Mouse (Mus musculus): ENCODE measurements around the gene Ccm2. TPM values are rescaled to one million over a fixed set of nuclear protein-coding genes. Genes with fewer than 3 reads are reported as not detected.

Gene Ccm2
- polyA plus RNA-seq, 1 experiment from 2014 or later: 90.8 TPM

DNA sequence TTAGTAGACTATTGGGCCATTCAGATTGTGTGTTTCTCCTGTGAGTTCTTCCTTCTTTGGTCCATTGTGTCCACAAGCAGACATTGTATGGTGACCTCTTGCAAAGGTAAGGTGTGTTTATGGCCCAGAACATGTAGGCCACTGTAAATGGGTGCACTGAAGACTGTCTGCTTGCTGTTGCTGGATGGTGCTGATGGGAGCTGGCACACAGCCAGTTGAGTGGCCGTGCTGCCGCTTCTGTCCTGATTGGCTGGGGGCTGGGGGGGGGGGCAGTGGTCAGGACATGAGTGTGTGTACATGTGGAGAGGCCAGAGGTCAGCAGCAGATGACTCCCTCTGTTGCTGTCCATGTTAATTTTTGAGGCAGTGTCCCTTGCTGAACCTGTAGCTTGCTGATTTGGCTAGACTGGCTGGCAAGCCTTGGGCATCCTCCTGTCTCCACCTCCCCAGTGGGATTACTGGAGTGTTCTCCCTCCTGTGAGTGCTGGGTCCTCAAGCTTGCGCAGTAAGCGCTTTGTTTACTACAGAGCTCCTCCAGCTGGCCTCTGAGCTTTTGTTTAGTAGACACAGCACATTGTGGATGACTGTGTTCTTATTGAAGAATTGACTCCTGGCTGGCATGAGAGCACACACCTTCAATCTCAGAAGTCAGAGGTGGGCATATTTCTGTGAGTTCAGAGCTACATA is 33.5 kb downstream of the Ccm2 start:
- no peak for ATAC-seq (replicated peaks; ENCODE audit: low FRiP score)
- DNase-seq (ENCODE audit: low spot score): no peak
- no peak overlapping the region for H3K9ac ChIP-seq (ENCODE audit: low read length)
- no peak overlapping the region for H3K4me3 ChIP-seq (ENCODE audit: low read depth, low read length)
- no peak overlapping the region for H3K4me2 ChIP-seq (ENCODE audit: low read depth, low read length, severe bottlenecking)
- WGBS: 85% methylated on average over 4 of the region's 4 CpGs
- peaks cover 2% of the 10 kb centered on the region; the same call in 1 of the 2 replicates for H3K36me3 ChIP-seq (ENCODE audit: control insufficient read depth, insufficient read depth, low read length)
- no peaks in the 10 kb centered on the region for H3K4me1 ChIP-seq (replicated peaks; ENCODE audit: control insufficient read depth, insufficient read depth, low read length)
- H3K9me3 ChIP-seq (ENCODE audit: control insufficient read depth, low read length): no peaks in the 10 kb centered on the region
- no peaks in the 10 kb centered on the region for H3K27me3 ChIP-seq (ENCODE audit: control insufficient read depth, insufficient read depth, low read length)
- H3K27ac ChIP-seq (ENCODE audit: low read depth, low read length): no peak overlapping the region; the same call in 1 of the 2 replicates

DNA sequence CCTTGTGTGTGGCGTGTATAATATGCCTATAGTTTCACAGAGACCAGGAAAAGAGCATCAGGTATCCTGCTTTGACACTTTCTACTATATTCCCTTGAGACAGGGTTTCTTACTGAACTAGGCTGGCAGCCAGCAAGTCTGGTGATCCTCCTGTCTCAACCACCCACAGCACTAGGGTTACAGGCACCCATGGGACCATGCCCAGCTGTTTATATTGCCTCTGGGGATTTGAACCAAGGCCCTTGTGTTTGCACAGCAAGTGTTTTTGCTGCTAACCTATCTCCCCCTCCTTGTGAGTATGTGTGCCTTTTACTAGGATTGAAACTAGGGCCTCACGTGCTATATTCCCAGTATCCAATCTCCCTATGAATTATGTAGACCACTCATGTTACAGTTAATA is 34.9 kb downstream of the Ccm2 start:
- Histone ChIP-seq H3K4me2 (ENCODE audit: low read depth, low read length, severe bottlenecking) (no peak overlapping the region), H3K27ac (ENCODE audit: low read depth, low read length) (no peak overlapping the region), H3K9ac (ENCODE audit: low read length) (no peak overlapping the region), H3K4me3 (ENCODE audit: low read depth, low read length) (no peak overlapping the region), H3K4me1 (replicated peaks; ENCODE audit: control insufficient read depth, insufficient read depth, low read length) (no peaks in the 10 kb centered on the region), H3K9me3 (ENCODE audit: control insufficient read depth, low read length) (no peaks in the 10 kb centered on the region), H3K36me3 (ENCODE audit: control insufficient read depth, insufficient read depth, low read length) (peaks cover 2% of the 10 kb centered on the region; the same call in 1 of the 2 replicates), H3K27me3 (ENCODE audit: control insufficient read depth, insufficient read depth, low read length) (no peaks in the 10 kb centered on the region)
- DNase-seq (ENCODE audit: low spot score): no peak
- 94% methylated on average over 2 of the region's 2 CpGs for whole genome bisulfite sequencing
- no peak for ATAC-seq (replicated peaks; ENCODE audit: low FRiP score)

DNA sequence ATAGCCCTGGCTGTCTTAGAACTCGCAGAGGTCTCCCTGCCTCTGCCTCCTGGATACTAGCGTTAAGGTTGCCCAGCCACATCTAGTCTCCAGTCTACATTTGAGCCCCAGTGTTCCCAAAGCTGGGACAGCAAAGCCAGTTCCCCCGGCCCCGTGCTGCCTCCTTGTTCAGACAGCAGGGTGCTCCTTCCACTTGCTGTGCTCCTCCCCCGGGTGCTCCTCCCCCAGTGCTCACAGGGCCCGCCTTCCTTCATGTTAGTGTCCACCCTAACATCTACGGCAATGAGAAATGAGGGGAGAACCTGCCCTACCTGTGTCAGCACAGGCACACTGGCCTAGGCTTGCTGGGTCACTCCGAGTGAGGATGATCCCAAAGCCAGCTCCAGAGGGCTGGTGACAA is 39.1 kb downstream of the Ccm2 start:
- Histone ChIP-seq H3K9ac (ENCODE audit: low read length) (no peak overlapping the region), H3K4me1 (replicated peaks; ENCODE audit: control insufficient read depth, insufficient read depth, low read length) (no peaks in the 10 kb centered on the region), H3K27me3 (ENCODE audit: control insufficient read depth, insufficient read depth, low read length) (no peaks in the 10 kb centered on the region), H3K27ac (ENCODE audit: low read depth, low read length) (no peak overlapping the region), H3K9me3 (ENCODE audit: control insufficient read depth, low read length) (no peaks in the 10 kb centered on the region), H3K4me3 (ENCODE audit: low read depth, low read length) (no peak overlapping the region), H3K4me2 (ENCODE audit: low read depth, low read length, severe bottlenecking) (no peak overlapping the region), H3K36me3 (ENCODE audit: control insufficient read depth, insufficient read depth, low read length) (peaks cover 2% of the 10 kb centered on the region; the same call in 1 of the 2 replicates)
- no peak for DNase-seq (ENCODE audit: low spot score)
- ATAC-seq (replicated peaks; ENCODE audit: low FRiP score): no peak
- 97% methylated on average over 8 of the region's 8 CpGs for WGBS

DNA sequence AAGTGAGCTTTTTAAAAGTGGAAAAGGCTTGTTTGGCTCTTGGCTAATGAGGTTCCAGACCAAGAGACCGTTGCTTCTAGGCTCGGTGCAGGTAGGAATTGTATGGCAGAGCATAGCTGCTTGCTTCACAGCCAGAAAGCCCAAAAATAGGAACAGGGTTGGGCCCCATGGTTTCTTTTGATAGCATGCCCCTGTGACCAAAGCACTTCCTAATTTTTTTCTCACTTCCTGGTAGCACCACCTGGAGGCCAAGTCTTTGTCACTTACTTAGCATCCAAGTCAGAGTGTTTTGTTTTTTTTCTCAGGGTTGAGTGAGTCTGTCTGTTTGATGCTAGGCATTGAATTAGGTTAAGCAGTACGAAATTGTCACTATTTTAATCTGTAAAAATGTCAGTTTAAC is 40.0 kb downstream of the Ccm2 start:
- 86% methylated on average over 3 of the region's 3 CpGs for WGBS

DNA sequence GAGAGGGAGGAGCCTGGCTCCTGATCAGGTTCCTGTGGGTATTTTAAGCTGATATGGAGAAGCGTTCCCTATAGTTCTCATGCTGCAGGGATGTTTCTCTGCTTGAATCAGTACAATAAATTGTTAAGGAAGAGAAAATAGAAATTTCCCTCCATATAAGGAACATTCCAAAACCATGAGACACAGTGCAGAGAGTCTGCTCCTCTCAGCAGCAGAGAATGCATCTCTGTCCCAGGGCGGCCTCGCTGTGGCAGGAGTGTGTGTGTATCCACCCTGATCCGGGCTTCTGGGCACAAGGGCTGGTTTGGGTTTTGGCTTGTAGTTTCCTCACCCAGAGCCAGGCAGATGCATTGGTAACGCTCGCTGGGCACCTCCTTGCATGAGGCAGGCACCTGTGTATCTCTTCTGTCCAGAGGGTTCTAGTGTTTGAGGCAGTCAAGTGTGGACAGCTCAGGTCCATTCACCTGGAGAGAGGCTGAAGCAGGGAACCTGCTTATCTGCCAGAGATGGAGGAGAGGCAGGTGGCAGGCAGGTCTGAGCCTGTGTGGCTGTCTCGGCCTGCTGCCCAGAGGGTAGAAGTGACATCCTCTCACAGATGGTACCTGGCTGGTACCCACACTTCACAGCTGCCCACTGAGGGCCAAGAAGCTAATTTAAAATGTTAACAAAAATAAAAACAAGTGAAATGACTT is 40.7 kb downstream of the Ccm2 start:
- Histone ChIP-seq H3K27me3 (ENCODE audit: control insufficient read depth, insufficient read depth, low read length) (no peaks in the 10 kb centered on the region), H3K36me3 (ENCODE audit: control insufficient read depth, insufficient read depth, low read length) (peaks cover 2% of the 10 kb centered on the region; the same call in 1 of the 2 replicates), H3K9ac (ENCODE audit: low read length) (no peak overlapping the region), H3K4me1 (replicated peaks; ENCODE audit: control insufficient read depth, insufficient read depth, low read length) (no peaks in the 10 kb centered on the region), H3K4me3 (ENCODE audit: low read depth, low read length) (no peak overlapping the region), H3K27ac (ENCODE audit: low read depth, low read length) (no peak overlapping the region), H3K9me3 (ENCODE audit: control insufficient read depth, low read length) (no peaks in the 10 kb centered on the region), H3K4me2 (ENCODE audit: low read depth, low read length, severe bottlenecking) (no peak overlapping the region)
- WGBS: 92% methylated on average over 7 of the region's 7 CpGs
- DNase-seq (ENCODE audit: low spot score) (no peak), ATAC-seq (replicated peaks; ENCODE audit: low FRiP score) (no peak)

More for the DNA sequence above, 40.0 kb downstream of the Ccm2 start:
- no peak overlapping the region for H3K4me3 ChIP-seq (ENCODE audit: low read depth, low read length)
- H3K4me2 ChIP-seq (ENCODE audit: low read depth, low read length, severe bottlenecking): no peak overlapping the region
- no peak for ATAC-seq (replicated peaks; ENCODE audit: low FRiP score)
- no peaks in the 10 kb centered on the region for H3K9me3 ChIP-seq (ENCODE audit: control insufficient read depth, low read length)
- peaks cover 2% of the 10 kb centered on the region; the same call in 1 of the 2 replicates for H3K36me3 ChIP-seq (ENCODE audit: control insufficient read depth, insufficient read depth, low read length)
- no peak overlapping the region for H3K27ac ChIP-seq (ENCODE audit: low read depth, low read length)
- no peaks in the 10 kb centered on the region for H3K4me1 ChIP-seq (replicated peaks; ENCODE audit: control insufficient read depth, insufficient read depth, low read length)
- no peaks in the 10 kb centered on the region for H3K27me3 ChIP-seq (ENCODE audit: control insufficient read depth, insufficient read depth, low read length)
- DNase-seq (ENCODE audit: low spot score): no peak
- no peak overlapping the region for H3K9ac ChIP-seq (ENCODE audit: low read length)

DNA sequence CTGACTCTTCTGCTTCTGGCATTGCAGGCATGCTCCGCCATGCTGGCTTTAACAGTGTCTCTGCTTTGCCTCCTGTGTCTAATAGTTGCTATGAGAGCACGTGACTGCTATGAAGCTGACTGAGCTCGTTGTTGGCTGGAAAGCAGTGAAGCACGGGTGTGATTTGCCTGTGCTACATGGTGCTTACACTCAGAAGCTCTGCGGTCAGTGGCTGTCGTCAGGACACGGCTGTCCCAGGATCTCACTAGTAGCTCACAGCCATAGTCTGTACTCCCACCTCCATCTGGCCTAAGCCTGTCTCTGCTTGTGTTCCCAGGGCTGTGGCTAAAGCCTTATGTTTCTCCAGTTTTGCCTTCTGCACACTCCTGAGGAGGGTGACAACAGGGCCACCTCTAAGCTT is 41.6 kb downstream of the Ccm2 start:
- DNase-seq (ENCODE audit: low spot score): no peak
- H3K4me1 ChIP-seq (replicated peaks; ENCODE audit: control insufficient read depth, insufficient read depth, low read length): no peaks in the 10 kb centered on the region
- 95% methylated on average over 7 of the region's 7 CpGs for WGBS
- H3K4me3 ChIP-seq (ENCODE audit: low read depth, low read length): no peak overlapping the region
- H3K4me2 ChIP-seq (ENCODE audit: low read depth, low read length, severe bottlenecking): no peak overlapping the region
- H3K9me3 ChIP-seq (ENCODE audit: control insufficient read depth, low read length): no peaks in the 10 kb centered on the region
- no peak overlapping the region for H3K9ac ChIP-seq (ENCODE audit: low read length)
- peaks cover 9% of the 10 kb centered on the region for H3K36me3 ChIP-seq (ENCODE audit: control insufficient read depth, insufficient read depth, low read length)
- no peak overlapping the region for H3K27ac ChIP-seq (ENCODE audit: low read depth, low read length)
- ATAC-seq (replicated peaks; ENCODE audit: low FRiP score): no peak
- H3K27me3 ChIP-seq (ENCODE audit: control insufficient read depth, insufficient read depth, low read length): no peaks in the 10 kb centered on the region

DNA sequence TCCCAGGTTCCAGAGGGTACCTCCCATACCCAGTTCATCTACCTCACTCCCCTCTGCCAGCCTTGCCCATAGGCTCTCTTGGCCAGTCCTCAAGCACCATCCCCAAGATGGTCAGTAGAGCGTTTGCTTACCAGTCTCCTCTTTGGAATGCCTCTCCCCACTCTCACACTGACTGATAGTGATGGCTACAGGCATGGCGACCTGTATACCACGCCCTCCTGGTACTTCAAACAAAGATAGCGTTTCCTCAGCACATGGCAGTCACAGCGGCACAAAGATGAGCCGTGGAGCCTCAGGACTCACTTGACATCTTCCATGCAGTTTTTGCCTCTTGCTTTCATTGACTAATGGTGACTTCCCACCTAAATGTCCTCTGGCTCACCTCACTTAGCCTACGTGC is 43.2 kb downstream of the Ccm2 start:
- H3K9me3 ChIP-seq (ENCODE audit: control insufficient read depth, low read length): no peaks in the 10 kb centered on the region
- no peak overlapping the region for H3K27ac ChIP-seq (ENCODE audit: low read depth, low read length)
- H3K4me2 ChIP-seq (ENCODE audit: low read depth, low read length, severe bottlenecking): no peak overlapping the region
- no peaks in the 10 kb centered on the region for H3K27me3 ChIP-seq (ENCODE audit: control insufficient read depth, insufficient read depth, low read length)
- H3K9ac ChIP-seq (ENCODE audit: low read length): no peak overlapping the region
- ATAC-seq (replicated peaks; ENCODE audit: low FRiP score) (no peak), DNase-seq (ENCODE audit: low spot score) (no peak)
- H3K4me1 ChIP-seq (replicated peaks; ENCODE audit: control insufficient read depth, insufficient read depth, low read length): no peaks in the 10 kb centered on the region
- H3K4me3 ChIP-seq (ENCODE audit: low read depth, low read length): no peak overlapping the region
- peaks cover 9% of the 10 kb centered on the region for H3K36me3 ChIP-seq (ENCODE audit: control insufficient read depth, insufficient read depth, low read length)
- WGBS: 93% methylated on average over 7 of the region's 7 CpGs

DNA sequence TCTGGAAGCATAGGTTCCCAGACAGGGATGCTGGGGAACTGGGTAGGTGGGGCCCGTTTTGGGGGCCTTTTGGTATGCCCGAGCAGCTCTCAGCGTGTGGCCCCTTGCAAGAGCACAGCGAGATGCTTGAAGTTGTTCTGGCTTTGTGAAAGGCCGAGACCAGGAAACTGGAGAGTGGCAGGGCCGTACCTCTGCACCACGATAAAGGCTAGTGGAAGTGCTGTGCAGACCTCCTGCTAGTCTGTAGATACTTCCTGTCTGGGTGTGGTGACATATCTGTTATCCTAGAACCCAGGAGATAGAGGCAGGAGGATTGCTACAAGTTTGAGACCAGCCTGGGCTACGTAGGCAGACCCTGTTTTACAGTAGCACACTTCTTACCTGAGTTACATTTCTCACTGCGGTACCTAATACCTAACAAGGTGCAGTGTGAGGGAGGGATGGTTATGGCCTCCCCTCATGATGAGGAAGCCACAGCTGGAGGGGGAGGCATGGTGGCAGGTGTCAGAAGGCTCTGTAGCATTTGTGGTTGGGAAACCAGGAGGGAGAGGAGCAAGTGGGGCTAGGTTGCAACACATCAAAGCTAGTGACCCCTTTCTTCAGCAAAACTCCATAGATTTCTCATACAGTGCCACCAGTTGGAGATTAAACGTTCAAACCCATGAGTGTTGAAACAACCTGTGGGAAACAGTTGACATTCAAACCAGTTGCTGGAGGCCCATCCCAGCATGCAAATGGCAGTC is 44.4 kb downstream of the Ccm2 start:
- no peak overlapping the region for H3K27ac ChIP-seq (ENCODE audit: low read depth, low read length)
- WGBS: 85% methylated on average over 10 of the region's 10 CpGs
- no peak overlapping the region for H3K9ac ChIP-seq (ENCODE audit: low read length)
- no peak overlapping the region for H3K4me2 ChIP-seq (ENCODE audit: low read depth, low read length, severe bottlenecking)
- DNase-seq (ENCODE audit: low spot score): no peak
- no peak for ATAC-seq (replicated peaks; ENCODE audit: low FRiP score)
- no peaks in the 10 kb centered on the region for H3K9me3 ChIP-seq (ENCODE audit: control insufficient read depth, low read length)
- H3K27me3 ChIP-seq (ENCODE audit: control insufficient read depth, insufficient read depth, low read length): no peaks in the 10 kb centered on the region
- H3K4me1 ChIP-seq (replicated peaks; ENCODE audit: control insufficient read depth, insufficient read depth, low read length): no peaks in the 10 kb centered on the region
- peaks cover 8% of the 10 kb centered on the region for H3K36me3 ChIP-seq (ENCODE audit: control insufficient read depth, insufficient read depth, low read length)
- no peak overlapping the region for H3K4me3 ChIP-seq (ENCODE audit: low read depth, low read length)
